Mouse (Mus musculus) embryonic fibroblast, embryonic 13.5 days (primary cell): ENCODE results near the gene Hoxa6. TPM values are rescaled to one million over a fixed set of nuclear protein-coding genes. Genes with fewer than 3 reads are reported as not detected.

Experiments
- H3K27ac ChIP-seq: 2 replicates; pipeline ENCODE4 v1.5.1; 2012; ENCODE audit warnings: low read length, control low read depth, inconsistent platforms; ENCODE audit not compliant: insufficient read depth
- H3K4me1 ChIP-seq: 2 replicates; pipeline ENCODE4 v1.6.1; 2011; ENCODE audit warnings: low read length; ENCODE audit not compliant: control insufficient read depth, insufficient read depth
- H3K4me3 ChIP-seq: 2 replicates; pipeline ENCODE4 v1.5.1; 2011; ENCODE audit warnings: mild to moderate bottlenecking, control low read depth, low read length; ENCODE audit not compliant: insufficient read depth
- CTCF ChIP-seq: IDR thresholded peaks from 2 replicates; pipeline ENCODE4 v1.5.1; 2011; ENCODE audit warnings: mild to moderate bottlenecking, control low read depth, low read length, moderate library complexity, borderline replicate concordance; ENCODE audit not compliant: insufficient read depth
- POLR2A ChIP-seq: IDR thresholded peaks from 2 replicates; pipeline ENCODE4 v1.6.1; 2011; ENCODE audit warnings: low read depth, mild to moderate bottlenecking, control low read depth, low read length, moderate library complexity
- polyA plus RNA-seq: library from polyadenylated mRNA; stranded (reverse); fragments of >200 nt; gene quantifications from 2 replicates; pipeline ENCODE4 v1.2.4, GENCODE M21; 2011; ENCODE audit warnings: low read depth; ENCODE audit not compliant: missing spikeins, insufficient read length

The Hoxa6 gene
- polyA plus RNA-seq, 1 experiment, result 2.8 TPM

- H3K27ac ChIP-seq, result peak overlapping the region; percentile 30
- H3K4me1 ChIP-seq, result no peaks in the 10 kb centered on the region
- TF ChIP-seq POLR2A (no peak), CTCF (no peak)
- H3K4me3 ChIP-seq, result peak overlapping the region; percentile 42
Measured at GRCm38 (mm10) chr6:52228475-52229465, 20.2 kb upstream of the Hoxa6 start.

- H3K4me1 ChIP-seq, result no peaks in the 10 kb centered on the region
- no peak for TF ChIP-seq CTCF
- TF ChIP-seq POLR2A, result no peak
- H3K4me3 ChIP-seq, result no peak overlapping the region; the same call in 1 of the 2 replicates
- peak overlapping the region; percentile 72 for H3K27ac ChIP-seq
Measured at GRCm38 (mm10) chr6:52227470-52228222, 19.1 kb upstream of the Hoxa6 start.

GRCm38 (mm10) chr6:52226569-52227257, 18.2 kb upstream of the Hoxa6 start:
- Histone ChIP-seq H3K4me3 (peak overlapping the region; percentile 28), H3K4me1 (no peaks in the 10 kb centered on the region), H3K27ac (peak overlapping the region; percentile 60)
- TF ChIP-seq CTCF (no peak), POLR2A (no peak)

- TF ChIP-seq CTCF (no peak), POLR2A (peak; percentile 43)
- Histone ChIP-seq H3K4me1 (no peaks in the 10 kb centered on the region), H3K4me3 (peak overlapping the region; percentile 74), H3K27ac (peak overlapping the region; percentile 66)
Measured at GRCm38 (mm10) chr6:52225612-52226568, 17.4 kb upstream of the Hoxa6 start.

- 0 out of 2 replicates have a peak overlapping the region, but pooled peaks have one; percentile 66 for H3K27ac ChIP-seq
- H3K4me1 ChIP-seq, result no peaks in the 10 kb centered on the region
- TF ChIP-seq POLR2A (no peak), CTCF (no peak)
- peak overlapping the region; percentile 74 for H3K4me3 ChIP-seq
Measured at GRCm38 (mm10) chr6:52224895-52225611, 16.5 kb upstream of the Hoxa6 start.

GRCm38 (mm10) chr6:52223939-52224760, 15.6 kb upstream of the Hoxa6 start:
- no peak for TF ChIP-seq POLR2A
- TF ChIP-seq CTCF, result no peak
- H3K4me1 ChIP-seq, result no peaks in the 10 kb centered on the region
- peak overlapping the region; percentile 32; the same call in 1 of the 2 replicates for H3K27ac ChIP-seq
- H3K4me3 ChIP-seq, result peak overlapping the region; percentile 74

- H3K4me1 ChIP-seq, result no peaks in the 10 kb centered on the region
- peak overlapping the region; percentile 78 for H3K27ac ChIP-seq
- TF ChIP-seq CTCF (no peak), POLR2A (0 out of 2 replicates have a peak, but pooled peaks have one; percentile 18)
- H3K4me3 ChIP-seq, result peak overlapping the region; percentile 46
Measured at GRCm38 (mm10) chr6:52222729-52223128, 14.2 kb upstream of the Hoxa6 start.
